Mouse (Mus musculus): ENCODE data around the gene Rbm25.

Gene Rbm25

DNA sequence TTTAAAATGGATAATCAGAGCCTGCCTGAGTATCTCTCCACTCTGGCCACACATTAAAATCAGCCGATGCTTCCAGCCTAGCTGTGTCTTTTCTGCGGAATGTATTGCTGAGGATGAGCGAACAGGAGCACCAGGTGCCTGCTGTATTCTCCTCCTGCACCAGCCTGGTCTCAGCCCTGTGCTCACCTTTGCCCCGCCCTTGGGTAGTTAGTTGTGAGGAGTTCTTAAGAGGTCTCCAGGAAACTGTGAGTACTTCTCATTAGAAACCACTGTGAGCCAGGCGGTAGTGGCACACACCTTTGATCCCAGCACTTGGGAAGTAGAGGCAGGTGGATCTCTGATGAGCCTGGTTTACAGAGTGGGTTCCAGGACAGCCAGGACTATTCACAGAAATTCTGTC, 101.2 kb downstream of the Rbm25 start:
- DNase-seq (ENCODE audit: low spot score) = no peak
